Mouse (Mus musculus) neural tube, embryonic 14.5 days (tissue): ENCODE results near the gene Spata20. TPM values are rescaled to one million over a fixed set of nuclear protein-coding genes. Genes with fewer than 3 reads are reported as not detected.

Experiments
- ATAC-seq: fragments of 200-750 bp; cut with Nextera tagmentation; 2 replicates; pipeline ENCODE4 v1.8.0; 2017; ENCODE audit warnings: low read depth, mild to moderate bottlenecking, moderate TSS enrichment, moderate library complexity
- H3K27ac ChIP-seq: fragments of 300-500 bp; sonication (generic); 2 replicates; pipeline ENCODE4 v1.5.1; 2014; ENCODE audit warnings: low read depth, mild to moderate bottlenecking, control low read depth, low read length, moderate library complexity, mixed read lengths
- H3K27me3 ChIP-seq: fragments of 300-500 bp; sonication (generic); 2 replicates; pipeline ENCODE4 v1.6.1; 2014; ENCODE audit warnings: low read length; ENCODE audit not compliant: control insufficient read depth, insufficient read depth
- H3K36me3 ChIP-seq: fragments of 300-500 bp; sonication (generic); 2 replicates; pipeline ENCODE4 v1.6.1; 2014; ENCODE audit warnings: low read length, mixed read lengths; ENCODE audit not compliant: control insufficient read depth, insufficient read depth
- H3K4me1 ChIP-seq: fragments of 300-500 bp; sonication (generic); 2 replicates; pipeline ENCODE4 v1.6.1; 2014; ENCODE audit warnings: low read length; ENCODE audit not compliant: control insufficient read depth, insufficient read depth
- H3K4me2 ChIP-seq: fragments of 300-500 bp; sonication (generic); 2 replicates; pipeline ENCODE4 v1.6.1; 2014; ENCODE audit warnings: mild to moderate bottlenecking, low read depth, low read length, control low read depth
- H3K4me3 ChIP-seq: fragments of 300-500 bp; sonication (generic); 2 replicates; pipeline ENCODE4 v1.5.1; 2014; ENCODE audit warnings: low read depth, low read length, control low read depth, mixed read lengths
- H3K9ac ChIP-seq: fragments of 300-500 bp; sonication (generic); replicated peaks from 2 replicates; pipeline ENCODE4 v1.6.1; 2014; ENCODE audit warnings: low read depth, mild to moderate bottlenecking, control low read depth, low read length, mixed read lengths
- H3K9me3 ChIP-seq: fragments of 300-500 bp; sonication (generic); 2 replicates; pipeline ENCODE4 v1.6.1; 2016; ENCODE audit warnings: low read length; ENCODE audit not compliant: control insufficient read depth
- WGBS: fragments of 180-500 bp; shearing (Covaris S2); extraction: QIAGEN DNeasy Blood & Tissue Kit; methylation state at CpG from one replicate; pipeline ENCODE4 v1.1.7; 2014; 5-methylcytosine and 5-hydroxymethylcytosine counted together
- polyA plus RNA-seq: library from polyadenylated mRNA; unstranded; fragments of >200 nt; fragmentation: Nextera tagmentation; extraction: Ambion mirVana; gene quantifications from 2 replicates; pipeline ENCODE4 v1.2.1, GENCODE M21; 2014

Spata20 gene
- polyA plus RNA-seq, 1 experiment from 2014 or later = 0.09 TPM

- H3K27me3 ChIP-seq = no peaks in the 10 kb centered on the region
- no peak overlapping the region for H3K9ac ChIP-seq
- no peak overlapping the region for H3K4me3 ChIP-seq
- H3K9me3 ChIP-seq = no peaks in the 10 kb centered on the region
- no peak overlapping the region for H3K27ac ChIP-seq
- no peak for ATAC-seq
- H3K4me1 ChIP-seq = no peaks in the 10 kb centered on the region
- H3K36me3 ChIP-seq = no peaks in the 10 kb centered on the region
- H3K4me2 ChIP-seq = no peak overlapping the region
- 85% methylated on average over 5 of the region's 5 CpGs for WGBS
Measured at GRCm38 (mm10) chr11:94485223-94485622, 756 bp downstream of the Spata20 start.

GRCm38 (mm10) chr11:94484636-94485035, 1.3 kb downstream of the Spata20 start:
- H3K4me1 ChIP-seq = no peaks in the 10 kb centered on the region
- H3K4me3 ChIP-seq = no peak overlapping the region
- H3K9me3 ChIP-seq = no peaks in the 10 kb centered on the region
- no peak for ATAC-seq
- H3K9ac ChIP-seq = no peak overlapping the region
- 90% methylated on average over 9 of the region's 9 CpGs for WGBS
- H3K36me3 ChIP-seq = no peaks in the 10 kb centered on the region
- no peak overlapping the region for H3K4me2 ChIP-seq
- no peaks in the 10 kb centered on the region for H3K27me3 ChIP-seq
- no peak overlapping the region for H3K27ac ChIP-seq

GRCm38 (mm10) chr11:94483921-94484320, 2.1 kb downstream of the Spata20 start:
- H3K4me3 ChIP-seq = no peak overlapping the region
- no peak overlapping the region for H3K4me2 ChIP-seq
- no peaks in the 10 kb centered on the region for H3K27me3 ChIP-seq
- no peaks in the 10 kb centered on the region for H3K36me3 ChIP-seq
- WGBS = 84% methylated on average over 14 of the region's 14 CpGs
- H3K9ac ChIP-seq = no peak overlapping the region
- H3K9me3 ChIP-seq = no peaks in the 10 kb centered on the region
- ATAC-seq = no peak
- no peak overlapping the region for H3K27ac ChIP-seq
- no peaks in the 10 kb centered on the region for H3K4me1 ChIP-seq

- no peak for ATAC-seq
- Histone ChIP-seq H3K9ac (no peak overlapping the region), H3K4me2 (no peak overlapping the region), H3K9me3 (no peaks in the 10 kb centered on the region), H3K36me3 (no peaks in the 10 kb centered on the region), H3K4me1 (no peaks in the 10 kb centered on the region), H3K27ac (no peak overlapping the region), H3K27me3 (no peaks in the 10 kb centered on the region), H3K4me3 (no peak overlapping the region)
- WGBS = 84% methylated on average over 11 of the region's 11 CpGs
Measured at GRCm38 (mm10) chr11:94483436-94483835, 2.5 kb downstream of the Spata20 start.

- 91% methylated on average over 11 of the region's 11 CpGs for WGBS
- no peaks in the 10 kb centered on the region for H3K9me3 ChIP-seq
- H3K4me1 ChIP-seq = no peaks in the 10 kb centered on the region
- H3K27ac ChIP-seq = no peak overlapping the region
- H3K4me3 ChIP-seq = no peak overlapping the region
- no peak overlapping the region for H3K4me2 ChIP-seq
- no peaks in the 10 kb centered on the region for H3K27me3 ChIP-seq
- no peak overlapping the region for H3K9ac ChIP-seq
- no peaks in the 10 kb centered on the region for H3K36me3 ChIP-seq
- ATAC-seq = no peak
Measured at GRCm38 (mm10) chr11:94482738-94483137, 3.2 kb downstream of the Spata20 start.

- H3K36me3 ChIP-seq = no peaks in the 10 kb centered on the region
- ATAC-seq = no peak
Measured at GRCm38 (mm10) chr11:94481963-94482362, 4.0 kb downstream of the Spata20 start.

GRCm38 (mm10) chr11:94480382-94480781, 5.6 kb downstream of the Spata20 start:
- Histone ChIP-seq H3K27me3 (no peaks in the 10 kb centered on the region), H3K4me2 (no peak overlapping the region), H3K27ac (no peak overlapping the region), H3K4me3 (no peak overlapping the region), H3K9ac (no peak overlapping the region), H3K36me3 (no peaks in the 10 kb centered on the region), H3K4me1 (peaks cover 5% of the 10 kb centered on the region; the same call in 1 of the 2 replicates), H3K9me3 (no peaks in the 10 kb centered on the region)
- WGBS = 89% methylated on average over 9 of the region's 9 CpGs
- no peak for ATAC-seq

More at GRCm38 (mm10) chr11:94481963-94482362, 4.0 kb downstream of the Spata20 start:
- no peak overlapping the region for H3K4me3 ChIP-seq
- H3K9me3 ChIP-seq = no peaks in the 10 kb centered on the region
- WGBS = 93% methylated on average over 7 of the region's 7 CpGs
- no peaks in the 10 kb centered on the region for H3K4me1 ChIP-seq
- no peak overlapping the region for H3K4me2 ChIP-seq
- no peak overlapping the region for H3K27ac ChIP-seq
- no peaks in the 10 kb centered on the region for H3K27me3 ChIP-seq
- no peak overlapping the region for H3K9ac ChIP-seq

- Histone ChIP-seq H3K9ac (no peak overlapping the region), H3K4me2 (no peak overlapping the region), H3K9me3 (no peaks in the 10 kb centered on the region), H3K4me1 (peaks cover 14% of the 10 kb centered on the region), H3K36me3 (no peaks in the 10 kb centered on the region), H3K4me3 (no peak overlapping the region), H3K27me3 (no peaks in the 10 kb centered on the region; the same call in none of the 2 replicates), H3K27ac (no peak overlapping the region)
- ATAC-seq = no peak
- 86% methylated on average over 6 of the region's 6 CpGs for WGBS
Measured at GRCm38 (mm10) chr11:94477651-94478050, 8.3 kb downstream of the Spata20 start.

GRCm38 (mm10) chr11:94475722-94476121, 10.3 kb downstream of the Spata20 start:
- no peaks in the 10 kb centered on the region for H3K36me3 ChIP-seq
- H3K27ac ChIP-seq = no peak overlapping the region
- H3K4me3 ChIP-seq = no peak overlapping the region
- H3K9me3 ChIP-seq = no peaks in the 10 kb centered on the region
- no peak overlapping the region for H3K4me2 ChIP-seq
- 9% methylated on average over 11 of the region's 11 CpGs for whole genome bisulfite sequencing
- no peak overlapping the region for H3K9ac ChIP-seq
- peaks cover 2% of the 10 kb centered on the region for H3K27me3 ChIP-seq
- H3K4me1 ChIP-seq = peaks cover 21% of the 10 kb centered on the region
- ATAC-seq = no peak
